Mouse (Mus musculus) liver, embryonic 13.5 days (tissue): ENCODE results near the gene Ppia. TPM values are rescaled to one million over a fixed set of nuclear protein-coding genes. Genes with fewer than 3 reads are reported as not detected.
"Not testable (repeated sequence)": the region's sequence is repeated elsewhere in the genome, so short reads cannot be mapped to it uniquely, and the experiment has no call there.

Experiments
- ATAC-seq: fragments of 200-750 bp; cut with Nextera tagmentation; 2 replicates; pipeline ENCODE4 v1.8.0; 2017; ENCODE audit warnings: low read depth, mild to moderate bottlenecking, moderate number of reproducible peaks, moderate library complexity
- DNase-seq: peaks from one replicate; pipeline ENCODE4 v3.0.0; 2022
- H3K27ac ChIP-seq: fragments of 300-500 bp; sonication (generic); 2 replicates; pipeline ENCODE4 v1.5.1; 2015; ENCODE audit warnings: moderate library complexity, mild to moderate bottlenecking, inconsistent platforms
- H3K27me3 ChIP-seq: fragments of 300-500 bp; sonication (generic); 2 replicates; pipeline ENCODE4 v1.6.1; 2015; ENCODE audit warnings: mild to moderate bottlenecking, inconsistent platforms
- H3K36me3 ChIP-seq: fragments of 300-500 bp; sonication (generic); 2 replicates; pipeline ENCODE4 v1.6.1; 2015; ENCODE audit warnings: mild to moderate bottlenecking, inconsistent platforms
- H3K4me1 ChIP-seq: fragments of 300-500 bp; sonication (generic); replicated peaks from 2 replicates; pipeline ENCODE4 v1.6.1; 2015; ENCODE audit warnings: inconsistent platforms
- H3K4me2 ChIP-seq: fragments of 300-500 bp; sonication (generic); 2 replicates; pipeline ENCODE4 v1.6.1; 2015; ENCODE audit warnings: inconsistent platforms, mild to moderate bottlenecking, moderate library complexity
- H3K4me3 ChIP-seq: fragments of 300-500 bp; sonication (generic); replicated peaks from 2 replicates; pipeline ENCODE4 v1.5.1; 2015; ENCODE audit warnings: mild to moderate bottlenecking, inconsistent platforms
- H3K9ac ChIP-seq: fragments of 300-500 bp; sonication (generic); 2 replicates; pipeline ENCODE4 v1.6.1; 2015; ENCODE audit warnings: mild to moderate bottlenecking, inconsistent platforms
- H3K9me3 ChIP-seq: fragments of 300-500 bp; sonication (generic); replicated peaks from 2 replicates; pipeline ENCODE4 v1.6.1; 2016; ENCODE audit warnings: inconsistent platforms
- whole genome bisulfite sequencing: fragments of 180-500 bp; shearing (Covaris S2); methylation state at CpG from one replicate; pipeline ENCODE4 v1.1.7; 2015; ENCODE audit not compliant: insufficient replicate concordance; 5-methylcytosine and 5-hydroxymethylcytosine counted together
- polyA plus RNA-seq: library from polyadenylated mRNA; unstranded; fragments of >200 nt; fragmentation: Nextera tagmentation; extraction: Ambion mirVana; gene quantifications from 2 replicates; pipeline ENCODE4 v1.2.1, GENCODE M21; 2015

The Ppia gene
- polyA plus RNA-seq, 1 experiment from 2014 or later = 3,630 TPM

DNA sequence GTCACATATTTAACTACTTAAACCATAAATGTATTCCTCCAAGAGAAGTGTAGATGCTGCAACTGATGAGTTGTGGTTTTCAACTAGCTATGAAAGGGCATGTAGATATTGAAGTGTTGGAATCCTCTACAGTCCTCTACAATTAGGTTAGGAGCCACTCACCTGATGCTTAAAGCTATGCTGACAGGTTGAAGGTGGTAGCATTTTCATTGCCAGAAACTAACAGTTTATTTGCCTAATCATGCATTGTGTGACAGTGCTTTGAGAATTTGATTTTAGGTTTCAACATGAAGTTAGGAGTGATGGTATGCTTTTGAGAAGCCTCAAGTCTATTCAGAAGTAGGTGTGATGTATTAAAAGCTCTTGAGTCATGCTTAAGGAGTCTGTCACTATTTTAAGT is 2.2 kb downstream of the Ppia start:
- Histone ChIP-seq H3K4me3 (peak overlapping the region; percentile 82), H3K9me3 (peaks cover 20% of the 10 kb centered on the region), H3K36me3 (peaks cover 58% of the 10 kb centered on the region), H3K9ac (peak overlapping the region; percentile 94), H3K27me3 (no peaks in the 10 kb centered on the region), H3K4me2 (peak overlapping the region; percentile 96), H3K4me1 (peaks cover 54% of the 10 kb centered on the region), H3K27ac (peak overlapping the region; percentile 96)
- ATAC-seq = no peak
- DNase-seq = no peak

DNA sequence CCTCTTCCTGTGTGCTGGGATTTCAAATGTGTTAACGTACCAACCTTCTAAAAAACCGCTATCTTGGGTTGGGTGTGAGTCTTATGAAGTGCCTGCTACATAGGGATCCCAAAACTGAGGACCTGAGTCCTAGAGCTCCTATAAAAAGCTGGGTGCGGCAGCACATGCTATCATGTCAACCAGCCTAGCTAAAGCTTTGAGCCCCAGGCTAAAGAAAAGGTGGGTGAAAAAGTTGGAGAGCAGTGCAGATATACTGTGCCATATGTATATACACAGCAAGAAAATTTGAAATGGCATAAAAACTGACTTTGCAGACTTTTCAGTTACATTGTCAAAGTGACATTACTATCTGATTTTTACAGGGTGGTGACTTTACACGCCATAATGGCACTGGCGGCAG is 3.5 kb downstream of the Ppia start:
- peak overlapping the region; percentile 40 for H3K9ac ChIP-seq
- H3K4me3 ChIP-seq = peak overlapping the region; percentile 82
- no peak for DNase-seq
- peaks cover 54% of the 10 kb centered on the region for H3K4me1 ChIP-seq
- no peak for ATAC-seq
- no peaks in the 10 kb centered on the region for H3K27me3 ChIP-seq
- peak overlapping the region; percentile 33 for H3K4me2 ChIP-seq
- peaks cover 65% of the 10 kb centered on the region for H3K36me3 ChIP-seq
- H3K9me3 ChIP-seq = peaks cover 8% of the 10 kb centered on the region
- peak overlapping the region; percentile 47; the same call in 1 of the 2 replicates for H3K27ac ChIP-seq
- WGBS = 77% methylated on average over 5 of the region's 5 CpGs

DNA sequence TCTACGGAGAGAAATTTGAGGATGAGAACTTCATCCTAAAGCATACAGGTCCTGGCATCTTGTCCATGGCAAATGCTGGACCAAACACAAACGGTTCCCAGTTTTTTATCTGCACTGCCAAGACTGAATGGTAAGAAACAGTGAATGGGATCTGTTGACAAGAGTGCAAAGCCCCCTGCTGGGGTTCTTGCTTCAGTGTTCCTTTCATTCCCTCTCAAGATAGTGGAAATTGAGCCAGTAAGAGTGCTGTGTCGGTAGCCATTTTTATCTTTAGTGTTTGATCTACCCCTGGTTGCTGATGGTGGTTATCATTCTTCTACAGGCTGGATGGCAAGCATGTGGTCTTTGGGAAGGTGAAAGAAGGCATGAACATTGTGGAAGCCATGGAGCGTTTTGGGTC is 3.9 kb downstream of the Ppia start:
- not testable (repeated sequence) for H3K9me3 ChIP-seq, H3K9ac ChIP-seq, H3K27me3 ChIP-seq, H3K27ac ChIP-seq, H3K4me3 ChIP-seq, H3K4me2 ChIP-seq, ATAC-seq, DNase-seq
- Histone ChIP-seq H3K4me1 (peaks cover 54% of the 10 kb centered on the region), H3K36me3 (peaks cover 65% of the 10 kb centered on the region)
- 52% methylated on average over 4 of the region's 4 CpGs for WGBS

GRCm38 (mm10) chr11:6420283-6420703 is 5.0 kb downstream of the Ppia start:
- H3K36me3 ChIP-seq = peaks cover 71% of the 10 kb centered on the region
- H3K4me1 ChIP-seq = peaks cover 42% of the 10 kb centered on the region
- H3K9me3 ChIP-seq = no peaks in the 10 kb centered on the region
- 0 out of 2 replicates have a peak overlapping the region, but pooled peaks have one; percentile 52 for H3K27ac ChIP-seq
- DNase-seq = no peak
- H3K4me2 ChIP-seq = no peak overlapping the region
- no peaks in the 10 kb centered on the region for H3K27me3 ChIP-seq
- H3K4me3 ChIP-seq = no peak overlapping the region
- H3K9ac ChIP-seq = no peak overlapping the region
- ATAC-seq = no peak
- WGBS = 9% methylated on average over 1 of the region's 1 CpGs

DNA sequence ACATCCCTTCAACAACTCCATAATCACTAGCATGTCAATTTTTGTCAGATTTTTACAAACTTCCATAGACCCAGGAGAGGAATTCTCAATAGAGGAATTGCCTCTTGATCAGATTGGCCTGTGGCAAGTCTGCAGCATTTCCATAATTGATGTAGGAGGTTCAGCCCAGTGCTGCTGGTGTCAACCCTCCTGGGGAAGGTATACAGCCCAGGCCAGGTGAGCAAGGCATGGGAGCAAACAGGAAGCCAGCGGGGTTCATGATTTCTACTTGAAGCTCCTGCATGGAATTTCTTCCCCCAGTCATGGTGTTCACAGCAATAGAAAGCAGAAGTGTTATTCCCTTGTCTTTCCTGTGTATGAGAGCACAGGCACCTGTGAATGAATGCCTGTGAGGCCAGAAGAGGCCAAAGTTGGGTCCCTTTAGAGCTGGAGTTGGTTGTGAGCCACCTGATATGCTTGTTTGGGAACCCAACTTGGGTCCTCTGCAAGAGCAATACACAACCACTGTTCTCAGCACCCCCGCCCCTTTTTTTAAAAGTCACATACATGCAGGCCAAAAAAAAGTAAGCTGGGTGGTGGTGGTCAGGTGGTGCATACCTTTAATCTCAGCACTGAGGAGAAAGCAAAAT is 5.6 kb downstream of the Ppia start:
- no peak overlapping the region for H3K4me3 ChIP-seq
- no peak overlapping the region for H3K9ac ChIP-seq
- no peak overlapping the region for H3K27ac ChIP-seq
- ATAC-seq = no peak
- no peaks in the 10 kb centered on the region for H3K9me3 ChIP-seq
- H3K36me3 ChIP-seq = peaks cover 74% of the 10 kb centered on the region
- WGBS = 61% methylated on average over 2 of the region's 2 CpGs
- no peak overlapping the region for H3K4me2 ChIP-seq
- DNase-seq = no peak
- no peaks in the 10 kb centered on the region for H3K27me3 ChIP-seq
- H3K4me1 ChIP-seq = peaks cover 40% of the 10 kb centered on the region

GRCm38 (mm10) chr11:6430186-6430585 is 14.9 kb downstream of the Ppia start:
- no peak overlapping the region for H3K4me2 ChIP-seq
- H3K9me3 ChIP-seq = no peaks in the 10 kb centered on the region
- H3K4me3 ChIP-seq = no peak overlapping the region
- H3K27me3 ChIP-seq = no peaks in the 10 kb centered on the region
- H3K9ac ChIP-seq = no peak overlapping the region
- H3K4me1 ChIP-seq = no peaks in the 10 kb centered on the region; the same call in 1 of the 2 replicates
- no peak for DNase-seq
- no peak for ATAC-seq
- H3K27ac ChIP-seq = no peak overlapping the region
- 89% methylated on average over 7 of the region's 7 CpGs for WGBS
- peaks cover 96% of the 10 kb centered on the region for H3K36me3 ChIP-seq

- 66% methylated on average over 8 of the region's 8 CpGs for WGBS
- Histone ChIP-seq H3K4me2 (no peak overlapping the region), H3K4me1 (peaks cover 6% of the 10 kb centered on the region), H3K4me3 (no peak overlapping the region), H3K9ac (no peak overlapping the region), H3K36me3 (peaks cover 90% of the 10 kb centered on the region), H3K27ac (no peak overlapping the region), H3K27me3 (no peaks in the 10 kb centered on the region), H3K9me3 (no peaks in the 10 kb centered on the region)
- ATAC-seq (peak; percentile 80), DNase-seq (peak; percentile 54)
These were observed 21.2 kb downstream of the Ppia start for GRCm38 (mm10) chr11:6436442-6436841.

DNA sequence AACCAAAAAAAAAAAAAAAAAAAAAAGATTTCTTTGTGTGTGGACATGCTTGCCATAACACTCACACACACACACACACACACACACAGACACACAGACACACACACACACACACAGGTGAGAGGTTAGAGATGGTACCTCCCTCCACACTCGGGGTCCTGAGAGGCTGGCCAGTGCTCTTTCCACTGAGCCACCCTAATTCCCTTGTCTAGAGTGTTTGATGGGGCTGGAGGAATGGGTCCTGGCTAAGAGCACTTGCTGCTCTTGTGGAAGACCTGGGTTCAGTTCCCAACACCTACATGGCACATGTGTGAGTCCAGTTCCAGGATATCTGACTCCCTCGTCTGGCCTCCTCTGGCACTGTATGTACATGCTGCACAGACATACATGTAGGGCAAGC is 22.4 kb downstream of the Ppia start:
- peaks cover 12% of the 10 kb centered on the region for H3K4me1 ChIP-seq
- ATAC-seq (no peak), DNase-seq (no peak)
- peaks cover 79% of the 10 kb centered on the region for H3K36me3 ChIP-seq
- H3K4me3 ChIP-seq = no peak overlapping the region
- no peaks in the 10 kb centered on the region for H3K9me3 ChIP-seq
- 87% methylated on average over 2 of the region's 2 CpGs for WGBS
- H3K4me2 ChIP-seq = no peak overlapping the region
- no peak overlapping the region for H3K27ac ChIP-seq
- no peaks in the 10 kb centered on the region for H3K27me3 ChIP-seq
- H3K9ac ChIP-seq = no peak overlapping the region

DNA sequence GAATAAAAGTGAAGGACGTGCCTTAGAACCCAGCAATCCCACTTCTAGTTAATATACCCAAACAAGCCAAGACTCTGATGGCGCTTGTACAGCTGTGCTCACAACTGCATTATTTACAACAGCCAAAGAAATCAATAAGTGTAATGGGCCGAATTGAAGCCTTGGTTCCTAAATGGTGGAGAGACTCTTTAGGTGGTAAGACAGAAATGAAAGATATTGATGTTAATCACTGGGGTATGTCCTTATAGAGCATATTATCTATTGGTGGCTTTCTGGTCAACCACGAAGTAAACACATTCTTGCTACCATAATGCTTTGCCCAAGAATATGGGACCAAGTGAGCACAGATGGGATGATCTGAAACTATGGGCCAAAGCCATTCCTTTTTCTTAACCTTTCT is 24.9 kb downstream of the Ppia start:
- H3K27me3 ChIP-seq = no peaks in the 10 kb centered on the region
- no peak for ATAC-seq
- H3K4me1 ChIP-seq = peaks cover 23% of the 10 kb centered on the region
- H3K4me3 ChIP-seq = no peak overlapping the region
- H3K36me3 ChIP-seq = peaks cover 54% of the 10 kb centered on the region
- WGBS = 81% methylated on average over 4 of the region's 4 CpGs
- no peak overlapping the region for H3K9ac ChIP-seq
- no peak for DNase-seq
- H3K27ac ChIP-seq = no peak overlapping the region
- no peak overlapping the region for H3K4me2 ChIP-seq
- no peaks in the 10 kb centered on the region for H3K9me3 ChIP-seq

DNA sequence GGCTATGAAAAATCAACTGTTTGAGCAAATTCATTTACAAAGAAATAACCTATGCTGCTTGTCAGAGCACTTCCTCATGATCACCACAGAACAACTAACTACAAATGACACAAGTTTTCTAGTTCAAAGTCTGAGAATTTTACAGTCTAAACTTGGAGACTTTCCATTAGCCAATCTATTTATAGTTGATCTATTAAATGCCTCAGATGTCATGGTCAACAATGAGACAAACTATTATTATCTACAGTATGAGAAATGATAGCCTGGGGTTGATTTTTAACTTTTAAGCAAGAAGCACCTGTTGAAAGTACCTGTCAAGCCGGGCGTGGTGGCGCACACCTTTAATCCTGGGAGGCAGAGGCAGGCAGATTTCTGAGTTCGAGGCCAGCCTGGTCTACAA is 27.3 kb downstream of the Ppia start:
- H3K9me3 ChIP-seq = no peaks in the 10 kb centered on the region
- no peak overlapping the region for H3K27ac ChIP-seq
- no peak for ATAC-seq
- peak overlapping the region; percentile 91 for H3K9ac ChIP-seq
- DNase-seq = no peak
- peaks cover 32% of the 10 kb centered on the region for H3K36me3 ChIP-seq
- peaks cover 27% of the 10 kb centered on the region for H3K4me1 ChIP-seq
- 79% methylated on average over 4 of the region's 4 CpGs for WGBS
- no peaks in the 10 kb centered on the region for H3K27me3 ChIP-seq
- peak overlapping the region; percentile 81 for H3K4me3 ChIP-seq
- H3K4me2 ChIP-seq = peak overlapping the region; percentile 78

DNA sequence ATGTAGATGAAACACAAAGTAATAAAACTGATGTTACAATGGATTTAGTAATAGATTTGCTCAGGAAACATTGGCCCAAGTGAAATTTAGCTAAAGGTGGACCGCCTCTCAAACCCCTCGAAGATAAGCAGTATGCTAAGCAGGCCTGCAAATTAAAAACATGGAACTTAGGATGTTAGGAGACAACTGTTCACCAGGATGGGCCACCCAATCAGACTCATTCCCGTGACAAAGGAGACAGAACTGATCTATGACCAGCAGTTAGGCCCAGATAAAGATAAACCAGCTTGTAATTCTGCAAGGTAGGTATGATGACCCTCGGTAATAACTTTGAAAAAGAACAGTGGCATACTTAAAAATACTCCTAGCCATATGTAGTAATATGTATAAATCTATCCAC is 27.9 kb downstream of the Ppia start:
- 30% methylated on average over 4 of the region's 4 CpGs for WGBS
- Histone ChIP-seq H3K27ac (peak overlapping the region; percentile 93), H3K4me3 (peak overlapping the region; percentile 81), H3K27me3 (no peaks in the 10 kb centered on the region), H3K9ac (peak overlapping the region; percentile 91), H3K9me3 (no peaks in the 10 kb centered on the region), H3K4me1 (peaks cover 27% of the 10 kb centered on the region), H3K4me2 (peak overlapping the region; percentile 78), H3K36me3 (peaks cover 27% of the 10 kb centered on the region)
- DNase-seq (no peak), ATAC-seq (no peak)

DNA sequence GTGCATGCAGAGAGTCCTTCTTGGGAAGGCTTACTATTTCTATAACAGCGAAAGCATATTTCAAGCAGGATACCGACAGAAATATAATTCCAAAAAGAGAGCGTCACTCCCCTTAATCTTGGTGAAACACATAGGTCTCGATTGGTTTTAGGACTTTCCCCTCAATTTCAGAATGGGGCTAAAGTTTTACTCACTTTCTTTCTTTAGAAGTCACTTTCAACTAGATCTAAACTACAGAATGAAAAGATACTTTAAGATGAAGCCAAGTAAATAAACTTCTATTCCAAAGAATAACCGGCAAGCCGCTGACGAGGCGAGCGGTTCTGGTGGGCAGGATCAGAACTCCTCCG is 28.5 kb downstream of the Ppia start:
- no peaks in the 10 kb centered on the region for H3K27me3 ChIP-seq
- H3K27ac ChIP-seq = peak overlapping the region; percentile 93
- ATAC-seq = no peak
- peaks cover 27% of the 10 kb centered on the region for H3K4me1 ChIP-seq
- peak overlapping the region; percentile 78 for H3K4me2 ChIP-seq
- no peak for DNase-seq
- WGBS = under 1% methylated on average over 10 of the region's 10 CpGs
- peaks cover 22% of the 10 kb centered on the region for H3K36me3 ChIP-seq
- no peaks in the 10 kb centered on the region for H3K9me3 ChIP-seq
- peak overlapping the region; percentile 81 for H3K4me3 ChIP-seq
- peak overlapping the region; percentile 91 for H3K9ac ChIP-seq
